Mouse (Mus musculus): ENCODE measurements at regions not wholly inside any gene's neighbourhood (a gene's known extent, or its start where the extent isn't known, plus 50 kb on each side); places are given as distances from the start of the nearest gene placed in this dataset.

- Histone ChIP-seq H3K9me3 (ENCODE audit: control insufficient read depth, low read length) (no peaks in the 10 kb centered on the region), H3K4me2 (ENCODE audit: low read depth, low read length) (no peak overlapping the region), H3K4me3 (ENCODE audit: low read length) (no peak overlapping the region), H3K4me1 (ENCODE audit: control insufficient read depth, insufficient read depth, low read length) (no peaks in the 10 kb centered on the region), H3K27ac (ENCODE audit: low read length) (no peak overlapping the region), H3K36me3 (ENCODE audit: control insufficient read depth, insufficient read depth, low read length) (no peaks in the 10 kb centered on the region), H3K27me3 (replicated peaks; ENCODE audit: control insufficient read depth, insufficient read depth, low read length) (no peaks in the 10 kb centered on the region), H3K9ac (ENCODE audit: low read depth, low read length) (no peak overlapping the region)
- WGBS, result 96% methylated on average over 6 of the region's 6 CpGs
- ATAC-seq, result no peak
These were observed 318.7 kb downstream of the Setd4 start for GRCm38 (mm10) chr16:93285191-93285590.

- no peaks in the 10 kb centered on the region for H3K36me3 ChIP-seq (ENCODE audit: control insufficient read depth, insufficient read depth, low read length)
- 20% methylated on average over 1 of the region's 1 CpGs for WGBS
- no peak overlapping the region for H3K27ac ChIP-seq (ENCODE audit: low read length)
These were observed 322.1 kb downstream of the Setd4 start for GRCm38 (mm10) chr16:93281715-93282114.

GRCm38 (mm10) chr16:93272636-93273035 is 331.2 kb downstream of the Setd4 start:
- Histone ChIP-seq H3K27ac (ENCODE audit: low read length) (no peak overlapping the region), H3K4me3 (ENCODE audit: low read length) (no peak overlapping the region), H3K4me2 (ENCODE audit: low read depth, low read length) (no peak overlapping the region), H3K9me3 (ENCODE audit: control insufficient read depth, low read length) (no peaks in the 10 kb centered on the region), H3K4me1 (ENCODE audit: control insufficient read depth, insufficient read depth, low read length) (no peaks in the 10 kb centered on the region), H3K27me3 (replicated peaks; ENCODE audit: control insufficient read depth, insufficient read depth, low read length) (no peaks in the 10 kb centered on the region), H3K9ac (ENCODE audit: low read depth, low read length) (no peak overlapping the region), H3K36me3 (ENCODE audit: control insufficient read depth, insufficient read depth, low read length) (no peaks in the 10 kb centered on the region)
- no peak for ATAC-seq
- WGBS, result 33% methylated on average over 8 of the region's 8 CpGs

More at GRCm38 (mm10) chr16:93281715-93282114, 322.1 kb downstream of the Setd4 start:
- no peak for ATAC-seq
- H3K4me1 ChIP-seq (ENCODE audit: control insufficient read depth, insufficient read depth, low read length), result no peaks in the 10 kb centered on the region
- no peaks in the 10 kb centered on the region for H3K27me3 ChIP-seq (replicated peaks; ENCODE audit: control insufficient read depth, insufficient read depth, low read length)
- H3K9me3 ChIP-seq (ENCODE audit: control insufficient read depth, low read length), result no peaks in the 10 kb centered on the region
- H3K4me2 ChIP-seq (ENCODE audit: low read depth, low read length), result no peak overlapping the region
- no peak overlapping the region for H3K9ac ChIP-seq (ENCODE audit: low read depth, low read length)
- H3K4me3 ChIP-seq (ENCODE audit: low read length), result no peak overlapping the region

GRCm38 (mm10) chr16:93272146-93272545 is 331.7 kb downstream of the Setd4 start:
- no peak overlapping the region for H3K9ac ChIP-seq (ENCODE audit: low read depth, low read length)
- H3K9me3 ChIP-seq (ENCODE audit: control insufficient read depth, low read length), result no peaks in the 10 kb centered on the region
- no peaks in the 10 kb centered on the region for H3K27me3 ChIP-seq (replicated peaks; ENCODE audit: control insufficient read depth, insufficient read depth, low read length)
- no peaks in the 10 kb centered on the region for H3K36me3 ChIP-seq (ENCODE audit: control insufficient read depth, insufficient read depth, low read length)
- no peak overlapping the region for H3K27ac ChIP-seq (ENCODE audit: low read length)
- no peaks in the 10 kb centered on the region for H3K4me1 ChIP-seq (ENCODE audit: control insufficient read depth, insufficient read depth, low read length)
- 38% methylated on average over 6 of the region's 6 CpGs for WGBS
- ATAC-seq, result no peak
- no peak overlapping the region for H3K4me3 ChIP-seq (ENCODE audit: low read length)
- H3K4me2 ChIP-seq (ENCODE audit: low read depth, low read length), result no peak overlapping the region

GRCm38 (mm10) chr16:93264061-93264585 is 339.7 kb downstream of the Setd4 start:
- H3K4me2 ChIP-seq (ENCODE audit: low read depth, low read length), result no peak overlapping the region
- no peak for ATAC-seq
- no peaks in the 10 kb centered on the region for H3K4me1 ChIP-seq (ENCODE audit: control insufficient read depth, insufficient read depth, low read length)
- H3K27ac ChIP-seq (ENCODE audit: low read length), result no peak overlapping the region
- H3K27me3 ChIP-seq (replicated peaks; ENCODE audit: control insufficient read depth, insufficient read depth, low read length), result no peaks in the 10 kb centered on the region
- H3K9me3 ChIP-seq (ENCODE audit: control insufficient read depth, low read length), result no peaks in the 10 kb centered on the region
- no peak overlapping the region for H3K9ac ChIP-seq (ENCODE audit: low read depth, low read length)
- 59% methylated on average over 4 of the region's 4 CpGs for WGBS
- no peak overlapping the region for H3K4me3 ChIP-seq (ENCODE audit: low read length)
- no peaks in the 10 kb centered on the region for H3K36me3 ChIP-seq (ENCODE audit: control insufficient read depth, insufficient read depth, low read length)

- ATAC-seq, result no peak
- no peak overlapping the region for H3K4me3 ChIP-seq (ENCODE audit: low read length)
- H3K36me3 ChIP-seq (ENCODE audit: control insufficient read depth, insufficient read depth, low read length), result no peaks in the 10 kb centered on the region
- H3K4me1 ChIP-seq (ENCODE audit: control insufficient read depth, insufficient read depth, low read length), result no peaks in the 10 kb centered on the region
- 66% methylated on average over 8 of the region's 8 CpGs for WGBS
- H3K9ac ChIP-seq (ENCODE audit: low read depth, low read length), result no peak overlapping the region
- no peak overlapping the region for H3K27ac ChIP-seq (ENCODE audit: low read length)
- H3K27me3 ChIP-seq (replicated peaks; ENCODE audit: control insufficient read depth, insufficient read depth, low read length), result no peaks in the 10 kb centered on the region
- H3K9me3 ChIP-seq (ENCODE audit: control insufficient read depth, low read length), result no peaks in the 10 kb centered on the region
- H3K4me2 ChIP-seq (ENCODE audit: low read depth, low read length), result no peak overlapping the region
These were observed 340.6 kb downstream of the Setd4 start for GRCm38 (mm10) chr16:93263141-93263815.

- Histone ChIP-seq H3K4me3 (ENCODE audit: low read length) (no peak overlapping the region), H3K36me3 (ENCODE audit: control insufficient read depth, insufficient read depth, low read length) (no peaks in the 10 kb centered on the region), H3K27ac (ENCODE audit: low read length) (no peak overlapping the region), H3K9ac (ENCODE audit: low read depth, low read length) (no peak overlapping the region), H3K4me2 (ENCODE audit: low read depth, low read length) (no peak overlapping the region), H3K4me1 (ENCODE audit: control insufficient read depth, insufficient read depth, low read length) (no peaks in the 10 kb centered on the region), H3K9me3 (ENCODE audit: control insufficient read depth, low read length) (no peaks in the 10 kb centered on the region), H3K27me3 (replicated peaks; ENCODE audit: control insufficient read depth, insufficient read depth, low read length) (no peaks in the 10 kb centered on the region)
- 31% methylated on average over 7 of the region's 7 CpGs for whole genome bisulfite sequencing
- no peak for ATAC-seq
These were observed 357.0 kb downstream of the Setd4 start for GRCm38 (mm10) chr16:93246825-93247224.

GRCm38 (mm10) chr16:93245738-93246137 is 358.1 kb downstream of the Setd4 start:
- Histone ChIP-seq H3K27ac (ENCODE audit: low read length) (no peak overlapping the region), H3K36me3 (ENCODE audit: control insufficient read depth, insufficient read depth, low read length) (no peaks in the 10 kb centered on the region), H3K4me1 (ENCODE audit: control insufficient read depth, insufficient read depth, low read length) (no peaks in the 10 kb centered on the region), H3K27me3 (replicated peaks; ENCODE audit: control insufficient read depth, insufficient read depth, low read length) (no peaks in the 10 kb centered on the region), H3K9me3 (ENCODE audit: control insufficient read depth, low read length) (no peaks in the 10 kb centered on the region), H3K4me2 (ENCODE audit: low read depth, low read length) (no peak overlapping the region), H3K4me3 (ENCODE audit: low read length) (no peak overlapping the region), H3K9ac (ENCODE audit: low read depth, low read length) (no peak overlapping the region)
- 83% methylated on average over 6 of the region's 6 CpGs for WGBS
- no peak for ATAC-seq

- no peak for ATAC-seq
- Histone ChIP-seq H3K4me1 (ENCODE audit: control insufficient read depth, insufficient read depth, low read length) (no peaks in the 10 kb centered on the region), H3K36me3 (ENCODE audit: control insufficient read depth, insufficient read depth, low read length) (no peaks in the 10 kb centered on the region), H3K4me2 (ENCODE audit: low read depth, low read length) (no peak overlapping the region), H3K27me3 (replicated peaks; ENCODE audit: control insufficient read depth, insufficient read depth, low read length) (no peaks in the 10 kb centered on the region), H3K4me3 (ENCODE audit: low read length) (no peak overlapping the region), H3K9ac (ENCODE audit: low read depth, low read length) (no peak overlapping the region), H3K9me3 (ENCODE audit: control insufficient read depth, low read length) (no peaks in the 10 kb centered on the region), H3K27ac (ENCODE audit: low read length) (no peak overlapping the region)
- 83% methylated on average over 4 of the region's 4 CpGs for WGBS
These were observed 365.0 kb downstream of the Setd4 start for GRCm38 (mm10) chr16:93238898-93239297.

- 89% methylated on average over 4 of the region's 4 CpGs for WGBS
- ATAC-seq, result no peak
- no peak overlapping the region for H3K4me3 ChIP-seq (ENCODE audit: low read length)
These were observed 365.5 kb downstream of the Setd4 start for GRCm38 (mm10) chr16:93238326-93238725.

More at GRCm38 (mm10) chr16:93238326-93238725, 365.5 kb downstream of the Setd4 start:
- Histone ChIP-seq H3K27me3 (replicated peaks; ENCODE audit: control insufficient read depth, insufficient read depth, low read length) (no peaks in the 10 kb centered on the region), H3K36me3 (ENCODE audit: control insufficient read depth, insufficient read depth, low read length) (no peaks in the 10 kb centered on the region), H3K9me3 (ENCODE audit: control insufficient read depth, low read length) (no peaks in the 10 kb centered on the region), H3K27ac (ENCODE audit: low read length) (no peak overlapping the region), H3K4me2 (ENCODE audit: low read depth, low read length) (no peak overlapping the region), H3K4me1 (ENCODE audit: control insufficient read depth, insufficient read depth, low read length) (no peaks in the 10 kb centered on the region), H3K9ac (ENCODE audit: low read depth, low read length) (no peak overlapping the region)

Data from intestine, embryonic 16.5 days (tissue).